Mouse (Mus musculus) midbrain, embryonic 12.5 days (tissue): ENCODE data around the gene Fbxl15. TPM values are rescaled to one million over a fixed set of nuclear protein-coding genes. Genes with fewer than 3 reads are reported as not detected.
A peak's percentile ranks its signal among the peaks of the same experiment; 100 is the strongest.

ENCODE experiments used
- ATAC-seq: fragments of 200-750 bp; cut with Nextera tagmentation; 2 replicates; pipeline ENCODE4 v1.8.0; 2017; ENCODE audit warnings: low read depth, moderate TSS enrichment, moderate library complexity; ENCODE audit not compliant: low FRiP score
- H3K27ac ChIP-seq: fragments of 300-500 bp; sonication (generic); replicated peaks from 2 replicates; pipeline ENCODE4 v1.5.1; 2016; ENCODE audit warnings: mild to moderate bottlenecking
- H3K27me3 ChIP-seq: fragments of 300-500 bp; sonication (generic); 2 replicates; pipeline ENCODE4 v1.6.1; 2016; ENCODE audit warnings: mild to moderate bottlenecking
- H3K36me3 ChIP-seq: fragments of 300-500 bp; sonication (generic); 2 replicates; pipeline ENCODE4 v1.6.1; 2016
- H3K4me1 ChIP-seq: fragments of 300-500 bp; sonication (generic); 2 replicates; pipeline ENCODE4 v1.6.1; 2016
- H3K4me2 ChIP-seq: fragments of 300-500 bp; sonication (generic); replicated peaks from 2 replicates; pipeline ENCODE4 v1.6.1; 2016; ENCODE audit warnings: mild to moderate bottlenecking, moderate library complexity
- H3K4me3 ChIP-seq: fragments of 300-500 bp; sonication (generic); 2 replicates; pipeline ENCODE4 v1.5.1; 2016; ENCODE audit warnings: mild to moderate bottlenecking
- H3K9ac ChIP-seq: fragments of 300-500 bp; sonication (generic); replicated peaks from 2 replicates; pipeline ENCODE4 v1.6.1; 2016; ENCODE audit warnings: mild to moderate bottlenecking, moderate library complexity
- H3K9me3 ChIP-seq: fragments of 300-500 bp; sonication (generic); 2 replicates; pipeline ENCODE4 v1.6.1; 2016; ENCODE audit warnings: mild to moderate bottlenecking
- WGBS: fragments of 180-500 bp; shearing (Covaris S2); methylation state at CpG from one replicate; pipeline ENCODE4 v1.1.7; 2016; 5-methylcytosine and 5-hydroxymethylcytosine counted together
- polyA plus RNA-seq: library from polyadenylated mRNA; unstranded; fragments of >200 nt; fragmentation: Nextera tagmentation; extraction: Ambion mirVana; gene quantifications from 2 replicates; pipeline ENCODE4 v1.2.1, GENCODE M21; 2016

The Fbxl15 gene
- 27.6 and 32.6 TPM in 2 replicates for polyA plus RNA-seq

DNA sequence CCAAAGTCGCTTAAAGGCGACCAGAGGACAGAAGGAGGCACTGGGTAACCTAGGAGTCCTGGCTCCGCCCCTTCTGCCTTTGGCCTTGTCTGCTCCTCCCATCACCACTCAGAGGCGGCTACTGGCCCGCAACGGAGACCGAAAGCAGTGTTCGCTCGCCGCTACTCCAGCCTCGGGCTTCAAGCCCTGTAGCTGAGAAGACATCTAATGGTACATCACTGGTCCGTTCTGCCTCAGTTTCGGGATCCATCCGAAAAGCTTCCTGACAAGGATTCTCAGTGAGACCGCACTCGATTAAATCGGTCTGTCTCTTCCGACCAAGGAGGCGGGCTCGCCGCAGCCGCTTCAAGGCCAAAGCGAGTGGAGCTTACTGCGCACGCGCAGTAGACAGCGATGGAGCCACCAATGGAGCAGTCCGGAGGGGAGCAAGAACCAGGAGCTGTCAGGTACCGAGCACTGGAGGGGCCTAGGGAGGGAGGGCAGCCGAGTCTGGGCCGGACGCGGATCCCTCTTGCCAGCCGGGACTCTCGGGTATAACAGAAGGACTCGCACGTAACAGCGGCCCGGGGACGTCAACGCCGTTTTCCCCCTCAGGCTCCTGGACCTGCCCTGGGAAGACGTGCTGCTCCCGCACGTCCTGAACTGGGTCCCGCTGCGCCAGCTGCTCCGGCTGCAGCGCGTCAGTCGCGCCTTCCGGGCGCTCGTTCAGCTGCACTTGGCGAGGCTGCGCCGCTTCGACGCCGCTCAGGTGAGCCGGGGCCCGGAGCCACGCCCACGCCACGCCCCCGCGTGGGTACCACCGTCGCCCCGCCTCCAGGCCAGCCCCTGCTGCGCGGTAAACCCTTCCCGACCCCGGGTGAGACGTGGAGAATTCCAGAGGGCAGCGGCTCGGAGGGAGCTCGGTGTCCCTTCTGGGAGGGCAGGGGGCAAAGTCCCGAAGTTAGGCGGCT, at the start of gene Fbxl15:
Fbxl15 (plus strand) TSS at position 104 of the 950 bp plus-strand sequence.
- Histone ChIP-seq H3K9me3 (no peaks in the 10 kb centered on the region), H3K9ac (peak within 1 kb of the TSS; percentile 76), H3K4me1 (peaks cover 53% of the 10 kb centered on the region), H3K4me3 (peak within 1 kb of the TSS; percentile 75), H3K36me3 (peaks cover 19% of the 10 kb centered on the region), H3K4me2 (peak within 1 kb of the TSS; percentile 98), H3K27ac (peak within 1 kb of the TSS; percentile 96), H3K27me3 (peaks cover 47% of the 10 kb centered on the region)
- peak; percentile 82 for ATAC-seq
- WGBS = under 1% methylated on average over 76 of the region's 81 CpGs

DNA sequence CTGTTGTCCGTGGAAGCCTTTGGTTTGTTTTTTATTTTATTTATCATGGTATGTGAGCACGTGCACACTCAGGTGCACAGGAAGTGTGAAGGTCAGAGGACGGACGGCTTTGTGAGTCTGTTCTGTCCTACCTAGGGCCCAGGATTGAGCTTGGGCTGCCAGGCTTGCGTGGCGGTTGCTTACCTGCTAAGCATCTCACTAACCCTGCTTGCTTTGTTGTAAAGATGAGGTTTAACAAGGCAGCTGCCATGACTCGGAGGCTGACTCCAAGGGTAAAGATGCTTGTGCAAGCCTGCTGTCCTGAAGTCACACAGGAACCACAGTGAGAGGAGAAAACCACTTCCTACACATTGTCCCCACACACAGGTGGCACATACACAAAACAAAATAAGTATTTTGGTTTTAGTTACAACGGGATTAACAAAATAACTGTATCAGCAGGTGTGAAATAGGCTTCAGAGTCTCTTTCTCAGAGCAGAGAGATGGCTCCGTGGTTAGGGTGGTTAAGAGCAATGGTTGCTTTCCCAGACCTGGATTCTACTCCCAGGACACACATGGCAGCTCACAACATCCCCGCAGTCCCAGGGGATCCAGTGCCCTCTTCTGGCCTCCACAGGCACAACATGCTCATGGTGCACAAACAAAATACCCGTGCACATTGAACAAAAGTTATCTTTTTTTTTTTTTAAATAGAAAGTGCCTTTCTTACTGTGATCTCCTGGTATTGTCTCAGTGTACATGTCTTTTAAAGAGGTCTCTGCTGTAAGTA, 45.7 kb upstream of the Fbxl15 start:
- H3K36me3 ChIP-seq = peaks cover 91% of the 10 kb centered on the region
- WGBS = 91% methylated on average over 11 of the region's 11 CpGs

GRCm38 (mm10) chr19:46284686-46285085, 43.3 kb upstream of the Fbxl15 start:
- Histone ChIP-seq H3K4me2 (no peak overlapping the region), H3K27ac (no peak overlapping the region), H3K36me3 (peaks cover 79% of the 10 kb centered on the region), H3K4me1 (no peaks in the 10 kb centered on the region), H3K9me3 (no peaks in the 10 kb centered on the region), H3K9ac (no peak overlapping the region), H3K4me3 (no peak overlapping the region), H3K27me3 (no peaks in the 10 kb centered on the region)
- 92% methylated on average over 4 of the region's 4 CpGs for WGBS
- ATAC-seq = no peak

More for the DNA sequence above, 45.7 kb upstream of the Fbxl15 start:
- no peak for ATAC-seq
- no peaks in the 10 kb centered on the region for H3K27me3 ChIP-seq
- no peaks in the 10 kb centered on the region for H3K4me1 ChIP-seq
- H3K4me3 ChIP-seq = no peak overlapping the region
- H3K9ac ChIP-seq = no peak overlapping the region
- no peak overlapping the region for H3K4me2 ChIP-seq
- no peaks in the 10 kb centered on the region for H3K9me3 ChIP-seq
- no peak overlapping the region for H3K27ac ChIP-seq

- WGBS = 86% methylated on average over 7 of the region's 7 CpGs
- H3K27me3 ChIP-seq = no peaks in the 10 kb centered on the region
- H3K9me3 ChIP-seq = no peaks in the 10 kb centered on the region
- H3K4me2 ChIP-seq = no peak overlapping the region
- no peak for ATAC-seq
- H3K27ac ChIP-seq = no peak overlapping the region
- H3K4me1 ChIP-seq = no peaks in the 10 kb centered on the region
- peaks cover 69% of the 10 kb centered on the region for H3K36me3 ChIP-seq
- H3K4me3 ChIP-seq = no peak overlapping the region
- no peak overlapping the region for H3K9ac ChIP-seq
Measured at GRCm38 (mm10) chr19:46285631-46286030, 42.4 kb upstream of the Fbxl15 start.

DNA sequence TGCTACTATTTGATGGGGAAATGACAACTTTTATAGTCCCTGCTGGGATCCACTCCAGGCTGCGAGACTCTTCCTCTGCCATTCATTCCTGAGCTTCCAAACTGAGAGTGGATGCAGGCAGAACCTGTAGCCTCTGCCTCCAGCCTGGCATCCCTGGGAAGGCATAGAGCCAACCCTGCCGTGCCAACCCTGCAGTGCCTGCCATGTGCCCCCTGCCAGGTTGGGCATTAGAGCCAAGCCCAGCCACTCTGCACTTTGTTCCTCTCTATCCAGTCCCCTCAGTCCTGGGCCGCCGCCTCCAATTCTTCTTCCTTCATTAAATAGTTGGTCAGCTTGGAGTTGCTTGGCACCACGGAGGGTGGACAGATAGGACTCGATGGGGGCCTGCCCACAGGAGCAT, 41.9 kb upstream of the Fbxl15 start:
- H3K36me3 ChIP-seq = peaks cover 65% of the 10 kb centered on the region
- WGBS = 92% methylated on average over 6 of the region's 6 CpGs
- H3K4me1 ChIP-seq = no peaks in the 10 kb centered on the region
- no peak overlapping the region for H3K9ac ChIP-seq
- H3K27ac ChIP-seq = no peak overlapping the region
- no peak overlapping the region for H3K4me3 ChIP-seq
- no peaks in the 10 kb centered on the region for H3K27me3 ChIP-seq
- H3K4me2 ChIP-seq = no peak overlapping the region
- no peaks in the 10 kb centered on the region for H3K9me3 ChIP-seq
- ATAC-seq = no peak

GRCm38 (mm10) chr19:46286926-46287325, 41.1 kb upstream of the Fbxl15 start:
- Histone ChIP-seq H3K36me3 (peaks cover 56% of the 10 kb centered on the region), H3K9me3 (no peaks in the 10 kb centered on the region), H3K27me3 (no peaks in the 10 kb centered on the region), H3K4me1 (no peaks in the 10 kb centered on the region), H3K27ac (no peak overlapping the region), H3K4me2 (no peak overlapping the region), H3K9ac (no peak overlapping the region), H3K4me3 (no peak overlapping the region)
- WGBS = 95% methylated on average over 3 of the region's 3 CpGs
- no peak for ATAC-seq

DNA sequence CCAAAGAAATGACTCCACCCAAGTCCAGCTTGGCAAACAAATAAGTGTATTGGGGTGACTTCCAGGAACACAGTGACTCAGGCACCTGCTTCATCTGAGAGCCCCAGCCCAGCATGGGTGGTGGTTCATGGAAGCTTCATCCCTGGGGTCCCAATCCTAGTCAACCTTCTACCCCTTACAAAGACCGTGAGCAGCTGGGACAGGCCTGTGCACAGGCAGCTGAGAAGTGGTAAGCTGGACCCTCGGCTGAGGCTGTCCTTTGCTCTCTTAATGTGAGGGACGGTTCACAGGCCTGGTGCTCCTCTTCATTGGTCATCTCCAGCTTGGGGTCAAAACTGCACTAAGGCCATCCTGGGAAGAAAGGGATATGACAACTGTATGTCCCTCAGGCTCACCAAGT, 40.4 kb upstream of the Fbxl15 start:
- H3K4me1 ChIP-seq = no peaks in the 10 kb centered on the region
- no peaks in the 10 kb centered on the region for H3K27me3 ChIP-seq
- no peak overlapping the region for H3K27ac ChIP-seq
- no peak for ATAC-seq
- H3K4me3 ChIP-seq = no peak overlapping the region
- H3K36me3 ChIP-seq = peaks cover 50% of the 10 kb centered on the region
- H3K4me2 ChIP-seq = no peak overlapping the region
- H3K9ac ChIP-seq = no peak overlapping the region
- H3K9me3 ChIP-seq = no peaks in the 10 kb centered on the region
- WGBS = 86% methylated on average over 3 of the region's 3 CpGs

- H3K4me2 ChIP-seq = no peak overlapping the region
- no peaks in the 10 kb centered on the region for H3K4me1 ChIP-seq
- H3K36me3 ChIP-seq = peaks cover 19% of the 10 kb centered on the region
- no peak overlapping the region for H3K9ac ChIP-seq
- no peak for ATAC-seq
- 70% methylated on average over 12 of the region's 12 CpGs for WGBS
- H3K27ac ChIP-seq = no peak overlapping the region
- H3K27me3 ChIP-seq = no peaks in the 10 kb centered on the region
- H3K9me3 ChIP-seq = no peaks in the 10 kb centered on the region
- no peak overlapping the region for H3K4me3 ChIP-seq
Measured at GRCm38 (mm10) chr19:46290535-46291105, 37.4 kb upstream of the Fbxl15 start.

DNA sequence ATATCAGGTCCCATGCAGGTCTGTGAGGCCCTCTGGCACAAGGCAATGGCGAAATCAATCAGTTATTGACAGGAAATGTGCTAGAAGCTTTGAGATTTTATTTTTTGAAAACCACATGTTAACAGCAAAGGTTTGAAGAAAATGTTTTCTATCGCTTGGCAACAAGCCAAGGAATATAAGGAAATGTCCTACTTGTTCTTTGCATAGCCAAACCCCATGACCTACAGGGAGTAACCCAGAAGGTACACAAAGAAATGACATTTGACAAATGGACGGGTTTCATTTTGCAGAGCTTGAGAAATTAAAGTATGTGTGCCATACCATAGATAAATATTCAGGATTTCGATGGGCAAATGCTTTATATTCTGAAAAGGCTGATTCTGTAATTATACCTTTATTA, 31.0 kb upstream of the Fbxl15 start:
- Histone ChIP-seq H3K27ac (no peak overlapping the region), H3K9me3 (no peaks in the 10 kb centered on the region), H3K27me3 (no peaks in the 10 kb centered on the region), H3K36me3 (no peaks in the 10 kb centered on the region), H3K9ac (no peak overlapping the region), H3K4me1 (no peaks in the 10 kb centered on the region), H3K4me2 (no peak overlapping the region), H3K4me3 (no peak overlapping the region)
- ATAC-seq = no peak
- WGBS = 75% methylated on average over 4 of the region's 4 CpGs

GRCm38 (mm10) chr19:46300294-46301045, 27.5 kb upstream of the Fbxl15 start:
- no peak for ATAC-seq
- H3K4me1 ChIP-seq = peaks cover 17% of the 10 kb centered on the region
- 39% methylated on average over 8 of the region's 8 CpGs for WGBS
- H3K27me3 ChIP-seq = peaks cover 9% of the 10 kb centered on the region; the same call in 1 of the 2 replicates
- H3K9ac ChIP-seq = no peak overlapping the region
- H3K4me2 ChIP-seq = no peak overlapping the region
- no peaks in the 10 kb centered on the region for H3K36me3 ChIP-seq
- no peaks in the 10 kb centered on the region for H3K9me3 ChIP-seq
- H3K4me3 ChIP-seq = no peak overlapping the region
- no peak overlapping the region for H3K27ac ChIP-seq

GRCm38 (mm10) chr19:46302551-46302950, 25.4 kb upstream of the Fbxl15 start:
- Histone ChIP-seq H3K9ac (no peak overlapping the region), H3K4me1 (peaks cover 23% of the 10 kb centered on the region), H3K27ac (no peak overlapping the region), H3K36me3 (no peaks in the 10 kb centered on the region), H3K4me2 (no peak overlapping the region), H3K9me3 (no peaks in the 10 kb centered on the region), H3K27me3 (peaks cover 26% of the 10 kb centered on the region), H3K4me3 (no peak overlapping the region)
- ATAC-seq = no peak
- WGBS = 92% methylated on average over 4 of the region's 4 CpGs
